Mouse (Mus musculus): ENCODE measurements at regions not wholly inside any gene's neighbourhood (a gene's known extent, or its start where the extent isn't known, plus 50 kb on each side); places are given as distances from the start of the nearest gene placed in this dataset.

- DNase-seq (ENCODE audit: extremely low spot score, low read depth, low spot score), result peak; percentile 12
These were observed 620.0 kb downstream of the Dnah5 start for GRCm38 (mm10) chr15:28823526-28823925.

GRCm38 (mm10) chr15:28834831-28835230 lies 631.3 kb downstream of the Dnah5 start:
- DNase-seq (ENCODE audit: extremely low spot score, low read depth, low spot score), result no peak

- no peak for DNase-seq (ENCODE audit: extremely low spot score, low read depth, low spot score)
These were observed 636.8 kb downstream of the Dnah5 start for GRCm38 (mm10) chr15:28840322-28840721.

GRCm38 (mm10) chr15:28856419-28856818 lies 652.9 kb downstream of the Dnah5 start:
- no peak for DNase-seq (ENCODE audit: extremely low spot score, low read depth, low spot score)

- DNase-seq (ENCODE audit: extremely low spot score, low read depth, low spot score), result no peak
These were observed 654.6 kb downstream of the Dnah5 start for GRCm38 (mm10) chr15:28858176-28858575.

GRCm38 (mm10) chr15:28864101-28864500 lies 660.5 kb downstream of the Dnah5 start:
- DNase-seq (ENCODE audit: extremely low spot score, low read depth, low spot score), result no peak

- DNase-seq (ENCODE audit: extremely low spot score, low read depth, low spot score), result no peak
These were observed 661.4 kb downstream of the Dnah5 start for GRCm38 (mm10) chr15:28864913-28865312.

- DNase-seq (ENCODE audit: extremely low spot score, low read depth, low spot score), result no peak
These were observed 669.4 kb downstream of the Dnah5 start for GRCm38 (mm10) chr15:28873001-28873400.

- DNase-seq (ENCODE audit: extremely low spot score, low read depth, low spot score), result no peak
These were observed 692.8 kb downstream of the Dnah5 start for GRCm38 (mm10) chr15:28896248-28896808.

- DNase-seq (ENCODE audit: extremely low spot score, low read depth, low spot score), result no peak
These were observed 718.9 kb downstream of the Dnah5 start for GRCm38 (mm10) chr15:28922437-28922836.

- DNase-seq (ENCODE audit: extremely low spot score, low read depth, low spot score), result no peak
These were observed 744.7 kb downstream of the Dnah5 start for GRCm38 (mm10) chr15:28948245-28948644.
